Mouse (Mus musculus) stomach, embryonic 14.5 days (tissue): ENCODE results near the gene Pebp1. TPM values are rescaled to one million over a fixed set of nuclear protein-coding genes. Genes with fewer than 3 reads are reported as not detected.
"Not testable (repeated sequence)": the region's sequence is repeated elsewhere in the genome, so short reads cannot be mapped to it uniquely, and the experiment has no call there.

Experiments
- ATAC-seq: fragments of 200-750 bp; cut with Nextera tagmentation; 2 replicates; pipeline ENCODE4 v1.8.0; 2017; ENCODE audit warnings: low read depth, moderate TSS enrichment; ENCODE audit not compliant: insufficient number of reproducible peaks, insufficient read depth, low FRiP score
- H3K27ac ChIP-seq: fragments of 300-500 bp; sonication (generic); 2 replicates; pipeline ENCODE4 v1.5.1; 2014; ENCODE audit warnings: mild to moderate bottlenecking, low read length, moderate library complexity, mixed read lengths
- H3K27me3 ChIP-seq: fragments of 300-500 bp; sonication (generic); 2 replicates; pipeline ENCODE4 v1.6.1; 2014; ENCODE audit warnings: low read length, control low read depth, mixed read lengths; ENCODE audit not compliant: control insufficient read depth, insufficient read depth
- H3K36me3 ChIP-seq: fragments of 300-500 bp; sonication (generic); 2 replicates; pipeline ENCODE4 v1.6.1; 2014; ENCODE audit warnings: mild to moderate bottlenecking, control low read depth, low read length, moderate library complexity, mixed read lengths; ENCODE audit not compliant: control insufficient read depth, insufficient read depth
- H3K4me1 ChIP-seq: fragments of 300-500 bp; sonication (generic); 2 replicates; pipeline ENCODE4 v1.6.1; 2014; ENCODE audit warnings: low read length, control low read depth, mixed read lengths; ENCODE audit not compliant: control insufficient read depth, insufficient read depth
- H3K4me2 ChIP-seq: fragments of 300-500 bp; sonication (generic); replicated peaks from 2 replicates; pipeline ENCODE4 v1.6.1; 2014; ENCODE audit warnings: low read depth, low read length, control low read depth
- H3K4me3 ChIP-seq: fragments of 300-500 bp; sonication (generic); 2 replicates; pipeline ENCODE4 v1.5.1; 2014; ENCODE audit warnings: low read depth, low read length, control low read depth
- H3K9ac ChIP-seq: fragments of 300-500 bp; sonication (generic); replicated peaks from 2 replicates; pipeline ENCODE4 v1.6.1; 2014; ENCODE audit warnings: low read depth, mild to moderate bottlenecking, control low read depth, low read length, moderate library complexity, mixed read lengths
- H3K9me3 ChIP-seq: fragments of 300-500 bp; sonication (generic); 2 replicates; pipeline ENCODE4 v1.6.1; 2016; ENCODE audit warnings: low read depth, low read length, control low read depth; ENCODE audit not compliant: control insufficient read depth
- WGBS: fragments of 180-500 bp; shearing (Covaris S2); extraction: QIAGEN DNeasy Blood & Tissue Kit; methylation state at CpG from one replicate; pipeline ENCODE4 v1.1.7; 2014; 5-methylcytosine and 5-hydroxymethylcytosine counted together
- polyA plus RNA-seq: library from polyadenylated mRNA; unstranded; fragments of >200 nt; fragmentation: Nextera tagmentation; extraction: Ambion mirVana; gene quantifications from 2 replicates; pipeline ENCODE4 v1.2.1, GENCODE M21; 2014

The Pebp1 gene
- polyA plus RNA-seq, 1 experiment from 2014 or later, result 729 TPM

DNA sequence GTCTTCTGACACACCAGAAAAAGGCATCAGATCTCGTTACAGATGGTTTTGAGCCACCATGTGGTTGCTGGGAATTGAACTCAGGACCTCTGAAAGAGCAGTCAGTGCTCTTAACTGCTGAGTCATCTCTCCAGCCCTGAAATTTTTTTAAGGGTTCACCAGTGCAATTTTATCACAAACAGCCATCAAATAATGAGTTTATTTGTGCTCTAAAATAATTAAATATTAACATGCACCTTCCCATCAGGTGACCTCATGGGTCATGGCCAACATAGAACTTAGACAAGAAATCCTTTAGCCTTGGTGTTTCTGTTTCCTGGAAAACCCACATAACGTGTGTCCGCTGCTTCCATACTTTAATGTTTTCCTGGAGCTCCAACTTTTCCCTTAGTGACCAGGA lies 6.4 kb upstream of the Pebp1 start:
- not testable (repeated sequence) for H3K9ac ChIP-seq, H3K4me1 ChIP-seq, H3K36me3 ChIP-seq, ATAC-seq, H3K9me3 ChIP-seq, H3K27me3 ChIP-seq, H3K4me2 ChIP-seq, H3K27ac ChIP-seq, H3K4me3 ChIP-seq
- 82% methylated on average over 3 of the region's 3 CpGs for WGBS

- H3K36me3 ChIP-seq, result no peaks in the 10 kb centered on the region
- H3K9me3 ChIP-seq, result no peaks in the 10 kb centered on the region
- WGBS, result 72% methylated on average over 6 of the region's 6 CpGs
- peaks cover 5% of the 10 kb centered on the region; the same call in 1 of the 2 replicates for H3K4me1 ChIP-seq
- H3K27ac ChIP-seq, result no peak overlapping the region
- no peak overlapping the region for H3K4me3 ChIP-seq
- no peak overlapping the region for H3K9ac ChIP-seq
- ATAC-seq, result no peak
- no peaks in the 10 kb centered on the region for H3K27me3 ChIP-seq
- H3K4me2 ChIP-seq, result no peak overlapping the region
Measured at GRCm38 (mm10) chr5:117292547-117292946, 5.1 kb upstream of the Pebp1 start.

GRCm38 (mm10) chr5:117291312-117291711 lies 3.9 kb upstream of the Pebp1 start:
- H3K9me3 ChIP-seq, result no peaks in the 10 kb centered on the region
- no peak for ATAC-seq
- 87% methylated on average over 3 of the region's 3 CpGs for WGBS

GRCm38 (mm10) chr5:117290081-117290480 lies 2.7 kb upstream of the Pebp1 start:
- no peak for ATAC-seq
- no peaks in the 10 kb centered on the region for H3K9me3 ChIP-seq
- H3K9ac ChIP-seq, result no peak overlapping the region
- no peaks in the 10 kb centered on the region for H3K27me3 ChIP-seq
- peaks cover 12% of the 10 kb centered on the region for H3K4me1 ChIP-seq
- peaks cover 2% of the 10 kb centered on the region; the same call in 1 of the 2 replicates for H3K36me3 ChIP-seq
- H3K4me3 ChIP-seq, result no peak overlapping the region
- no peak overlapping the region for H3K4me2 ChIP-seq
- no peak overlapping the region for H3K27ac ChIP-seq
- WGBS, result 95% methylated on average over 2 of the region's 2 CpGs

More at GRCm38 (mm10) chr5:117291312-117291711, 3.9 kb upstream of the Pebp1 start:
- Histone ChIP-seq H3K4me2 (no peak overlapping the region), H3K9ac (no peak overlapping the region), H3K4me1 (peaks cover 5% of the 10 kb centered on the region; the same call in 1 of the 2 replicates), H3K4me3 (no peak overlapping the region), H3K27ac (no peak overlapping the region), H3K27me3 (no peaks in the 10 kb centered on the region), H3K36me3 (no peaks in the 10 kb centered on the region)

DNA sequence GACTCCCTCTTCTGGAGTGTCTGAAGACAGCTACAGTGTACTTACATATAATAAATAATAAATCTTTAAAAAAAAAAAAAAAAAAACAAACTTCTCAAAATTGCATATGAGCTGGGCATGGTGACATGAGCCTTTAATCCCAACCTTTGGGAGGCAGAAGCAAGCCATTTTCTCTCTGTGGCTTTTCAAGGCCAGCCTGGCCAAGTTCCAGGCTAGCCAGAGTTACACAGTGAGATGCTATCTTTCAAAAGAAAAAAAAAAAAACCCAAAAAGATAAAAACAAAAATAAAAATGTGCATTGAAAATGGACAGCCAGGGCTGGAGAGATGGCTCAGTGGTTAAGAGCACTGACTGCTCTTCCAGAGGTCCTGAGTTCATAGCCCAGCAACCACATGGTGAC lies 2.2 kb upstream of the Pebp1 start:
- H3K27ac ChIP-seq, result no peak overlapping the region
- no peak for ATAC-seq
- peaks cover 6% of the 10 kb centered on the region; the same call in 1 of the 2 replicates for H3K36me3 ChIP-seq
- no peaks in the 10 kb centered on the region for H3K9me3 ChIP-seq
- H3K9ac ChIP-seq, result no peak overlapping the region
- no peak overlapping the region for H3K4me2 ChIP-seq
- no peaks in the 10 kb centered on the region for H3K27me3 ChIP-seq
- H3K4me1 ChIP-seq, result peaks cover 12% of the 10 kb centered on the region
- no peak overlapping the region for H3K4me3 ChIP-seq

DNA sequence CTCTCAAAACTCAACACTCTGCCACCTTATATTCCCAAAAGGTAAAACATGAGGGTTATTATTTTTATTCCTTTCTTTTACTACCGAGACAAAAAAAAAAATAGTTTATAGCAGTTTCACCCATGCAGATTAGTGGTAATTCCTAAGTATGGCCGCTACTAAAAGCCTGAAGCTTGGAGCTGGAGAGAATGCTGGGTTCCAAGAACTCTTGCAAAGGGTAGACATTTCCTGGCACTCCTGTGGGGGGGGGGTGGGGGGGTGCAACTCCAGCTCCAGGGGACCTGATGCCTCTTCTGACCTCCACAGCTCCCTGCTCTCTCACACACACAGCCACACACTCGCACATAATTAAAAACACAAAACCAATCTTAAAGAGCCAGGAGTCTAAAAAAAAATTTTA lies 1.1 kb downstream of the Pebp1 start:
- Histone ChIP-seq H3K36me3 (peaks cover 27% of the 10 kb centered on the region), H3K9me3 (no peaks in the 10 kb centered on the region), H3K4me2 (peak overlapping the region; percentile 56), H3K27me3 (no peaks in the 10 kb centered on the region), H3K9ac (peak overlapping the region; percentile 91), H3K4me3 (peak overlapping the region; percentile 88), H3K4me1 (peaks cover 12% of the 10 kb centered on the region), H3K27ac (no peak overlapping the region)
- ATAC-seq, result no peak
- 49% methylated on average over 3 of the region's 3 CpGs for WGBS

DNA sequence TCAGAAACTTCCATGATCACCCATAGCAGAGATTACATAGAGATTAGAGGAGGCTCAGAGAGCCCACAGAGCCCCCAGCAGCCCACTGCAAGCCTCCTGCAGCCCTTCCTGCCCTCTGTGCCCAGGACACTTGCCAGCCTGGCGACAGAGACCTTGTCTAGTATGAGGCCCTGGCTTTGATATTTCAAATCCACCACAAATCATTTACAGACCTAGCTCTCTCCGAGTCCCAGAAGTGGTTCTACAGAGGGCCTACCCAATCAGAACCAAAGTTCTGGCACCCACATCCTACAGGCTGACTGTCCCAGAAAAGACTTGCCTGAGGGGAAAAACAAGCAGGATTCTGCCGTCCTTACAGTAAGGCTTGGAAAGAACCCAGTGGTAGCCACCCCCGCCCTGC lies 2.2 kb downstream of the Pebp1 start:
- WGBS, result 79% methylated on average over 4 of the region's 4 CpGs
- H3K4me3 ChIP-seq, result no peak overlapping the region
- H3K4me1 ChIP-seq, result peaks cover 12% of the 10 kb centered on the region
- H3K27me3 ChIP-seq, result no peaks in the 10 kb centered on the region
- no peak for ATAC-seq
- H3K9me3 ChIP-seq, result no peaks in the 10 kb centered on the region
- no peak overlapping the region for H3K4me2 ChIP-seq
- no peak overlapping the region for H3K27ac ChIP-seq
- no peak overlapping the region for H3K9ac ChIP-seq
- peaks cover 27% of the 10 kb centered on the region for H3K36me3 ChIP-seq

DNA sequence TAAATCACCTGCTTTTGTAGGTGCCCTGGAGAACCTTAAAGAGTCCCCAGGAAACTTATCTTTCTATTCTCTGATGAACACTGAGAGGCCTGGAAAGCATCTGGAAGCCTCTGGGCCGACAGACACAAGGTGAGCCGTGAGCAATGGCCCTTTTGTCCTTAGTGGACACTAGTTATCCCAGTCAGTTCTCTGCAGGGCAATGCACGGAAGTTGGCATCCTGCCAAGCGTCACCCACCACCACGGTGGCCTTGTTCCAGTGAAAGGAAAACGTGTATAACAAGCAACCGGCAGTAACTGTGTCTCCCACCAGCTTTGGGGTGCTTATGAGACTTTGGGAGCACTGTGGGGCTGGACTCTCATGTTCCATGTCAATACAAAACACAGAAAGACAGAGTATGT lies 2.7 kb downstream of the Pebp1 start:
- Histone ChIP-seq H3K27ac (no peak overlapping the region), H3K4me1 (peaks cover 12% of the 10 kb centered on the region), H3K9ac (no peak overlapping the region), H3K9me3 (no peaks in the 10 kb centered on the region), H3K4me2 (no peak overlapping the region), H3K4me3 (no peak overlapping the region), H3K36me3 (peaks cover 27% of the 10 kb centered on the region), H3K27me3 (no peaks in the 10 kb centered on the region)
- no peak for ATAC-seq
- WGBS, result 61% methylated on average over 7 of the region's 7 CpGs

DNA sequence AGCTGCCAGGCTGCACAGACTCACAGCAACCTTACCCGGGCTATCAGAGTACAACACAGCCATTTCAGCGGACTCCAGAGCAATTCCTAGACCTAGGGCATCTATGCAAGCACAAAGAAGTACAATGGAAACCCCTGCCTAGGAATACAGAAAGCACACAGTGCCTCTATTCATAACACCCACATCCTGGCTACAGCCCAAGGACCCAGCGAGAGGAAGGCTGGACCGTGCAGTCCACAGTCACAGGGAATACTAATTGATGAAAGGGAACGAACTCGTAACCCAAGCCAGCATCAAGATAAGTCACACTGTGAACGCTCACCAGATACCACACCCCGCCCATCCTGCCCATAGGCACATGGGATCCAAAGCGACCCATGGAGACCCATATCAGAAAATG lies 3.4 kb downstream of the Pebp1 start:
- Histone ChIP-seq H3K4me3 (no peak overlapping the region), H3K4me2 (no peak overlapping the region), H3K4me1 (peaks cover 14% of the 10 kb centered on the region), H3K9me3 (no peaks in the 10 kb centered on the region), H3K9ac (no peak overlapping the region), H3K27ac (no peak overlapping the region), H3K27me3 (no peaks in the 10 kb centered on the region), H3K36me3 (peaks cover 27% of the 10 kb centered on the region)
- no peak for ATAC-seq
- 85% methylated on average over 9 of the region's 9 CpGs for WGBS
